Mouse (Mus musculus): Measurements from ENCODE around the gene Ecel1.
A peak's percentile ranks its signal among the peaks of the same experiment; 100 is the strongest.

Ecel1 gene

GRCm38 (mm10) chr1:87156199-87156587 is at the start of gene Ecel1:
TSS of gene Ecel1 (minus strand) at chr1:87156521.
- DNase-seq = no peak

- no peak for DNase-seq
These were observed 49.2 kb upstream of the Ecel1 start for GRCm38 (mm10) chr1:87205502-87205901.

GRCm38 (mm10) chr1:87205038-87205437 is 48.7 kb upstream of the Ecel1 start:
- DNase-seq = no peak

- no peak for DNase-seq
These were observed 48.1 kb upstream of the Ecel1 start, which contains the start of gene Chrng for GRCm38 (mm10) chr1:87204465-87204864. TSS of gene Chrng (plus strand) at chr1:87204657.

- no peak for DNase-seq
These were observed 47.5 kb upstream of the Ecel1 start for GRCm38 (mm10) chr1:87203779-87204178.

DNA sequence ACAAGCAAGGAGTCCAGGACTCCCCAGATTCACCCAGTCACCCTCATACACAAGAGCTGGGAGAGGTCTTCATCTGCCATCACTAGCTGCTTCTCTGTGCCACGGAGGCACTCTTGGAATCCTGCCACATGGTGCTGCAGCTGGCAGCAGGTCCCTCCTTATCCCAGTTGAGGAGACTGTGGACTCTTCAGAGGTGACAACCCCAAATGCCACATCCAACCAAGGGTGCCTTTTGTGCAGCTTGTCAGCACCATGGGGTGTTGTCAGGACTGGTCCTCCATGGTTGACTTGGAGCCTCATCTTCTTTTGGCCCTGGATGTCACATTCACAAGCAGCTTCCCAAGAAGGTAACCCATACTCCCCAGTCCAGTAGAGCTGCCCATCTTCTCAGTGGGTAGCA is 45.5 kb upstream of the Ecel1 start:
- no peak for DNase-seq

- no peak for DNase-seq
These were observed 44.5 kb upstream of the Ecel1 start for GRCm38 (mm10) chr1:87200811-87201210.

- no peak for DNase-seq
These were observed 42.1 kb upstream of the Ecel1 start for GRCm38 (mm10) chr1:87198119-87199065.

- no peak for DNase-seq
These were observed 41.0 kb upstream of the Ecel1 start for GRCm38 (mm10) chr1:87197296-87197695.

DNA sequence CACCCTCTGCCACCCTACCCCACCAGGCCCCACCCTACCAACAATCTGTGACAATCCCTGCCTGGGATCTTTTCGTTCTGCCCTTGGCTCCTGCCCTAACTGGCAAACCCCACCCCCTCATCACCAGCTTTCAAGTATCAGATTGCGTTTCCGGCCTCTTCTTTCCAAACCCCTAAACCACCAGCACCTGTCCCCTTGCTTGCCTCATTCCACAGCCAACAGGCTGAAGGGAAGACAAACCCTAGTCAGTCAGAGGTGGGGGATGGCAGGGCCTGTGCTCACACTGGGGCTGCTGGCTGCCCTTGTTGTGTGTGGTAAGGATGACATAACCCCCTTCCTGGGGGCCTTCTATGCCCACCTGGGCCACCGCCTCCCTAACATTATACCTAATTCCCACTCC is 34.1 kb upstream of the Ecel1 start, which contains the start of gene Chrnd:
TSS of gene Chrnd (plus strand) at position 179 of the 400 bp plus-strand sequence.
- DNase-seq = no peak

GRCm38 (mm10) chr1:87187037-87187355 is 30.7 kb upstream of the Ecel1 start:
- peak; percentile 34 for DNase-seq

- no peak for DNase-seq
These were observed 30.1 kb upstream of the Ecel1 start for GRCm38 (mm10) chr1:87186261-87187036.

DNA sequence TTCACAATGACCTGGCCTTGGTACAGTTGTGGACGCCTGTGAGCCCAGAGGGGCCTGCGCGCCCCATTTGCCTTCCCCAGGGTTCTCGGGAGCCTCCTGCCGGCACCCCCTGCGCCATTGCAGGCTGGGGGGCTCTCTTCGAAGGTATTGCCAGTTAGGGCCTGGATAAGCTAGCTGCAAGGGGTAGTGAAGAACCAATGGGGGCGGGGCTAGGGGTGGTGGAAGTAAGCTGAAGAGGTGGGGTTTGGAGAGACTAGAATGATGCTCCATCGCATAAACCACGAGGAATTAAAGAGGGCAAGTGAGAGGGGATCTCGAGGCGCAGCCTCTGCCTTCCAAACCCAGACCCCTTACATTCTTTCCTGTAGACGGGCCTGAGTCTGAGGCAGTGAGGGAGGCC is 29.2 kb upstream of the Ecel1 start:
- no peak for DNase-seq

DNA sequence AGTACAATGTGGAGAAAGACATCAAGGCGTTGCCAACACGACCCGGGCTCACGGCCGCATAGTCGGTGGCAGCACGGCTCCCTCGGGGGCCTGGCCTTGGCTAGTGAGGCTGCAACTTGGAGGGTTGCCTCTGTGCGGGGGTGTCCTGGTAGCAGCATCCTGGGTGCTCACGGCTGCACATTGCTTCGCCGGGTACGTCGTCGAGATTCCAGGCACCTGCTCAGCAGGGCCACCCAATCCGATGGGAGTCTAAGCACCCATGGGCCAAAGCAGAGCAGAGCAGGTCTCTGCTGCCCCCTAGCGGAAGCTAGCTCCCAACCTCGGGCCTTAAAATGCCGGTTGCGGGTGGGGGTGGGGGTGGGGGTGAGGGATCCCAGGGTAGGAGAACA is 28.4 kb upstream of the Ecel1 start:
- peak; percentile 63 for DNase-seq

- DNase-seq = no peak
These were observed 27.9 kb upstream of the Ecel1 start for GRCm38 (mm10) chr1:87183998-87184750.

GRCm38 (mm10) chr1:87183013-87183412 is 26.7 kb upstream of the Ecel1 start, which contains the start of gene Prss56:
TSS of gene Prss56 (plus strand) at chr1:87183313.
- DNase-seq = no peak

GRCm38 (mm10) chr1:87180896-87181295 is 24.6 kb upstream of the Ecel1 start:
- DNase-seq = no peak

GRCm38 (mm10) chr1:87175852-87176292 is 19.6 kb upstream of the Ecel1 start:
- peak; percentile 60 for DNase-seq

- DNase-seq = peak; percentile 37
These were observed 18.0 kb upstream of the Ecel1 start for GRCm38 (mm10) chr1:87174006-87174955.

DNA sequence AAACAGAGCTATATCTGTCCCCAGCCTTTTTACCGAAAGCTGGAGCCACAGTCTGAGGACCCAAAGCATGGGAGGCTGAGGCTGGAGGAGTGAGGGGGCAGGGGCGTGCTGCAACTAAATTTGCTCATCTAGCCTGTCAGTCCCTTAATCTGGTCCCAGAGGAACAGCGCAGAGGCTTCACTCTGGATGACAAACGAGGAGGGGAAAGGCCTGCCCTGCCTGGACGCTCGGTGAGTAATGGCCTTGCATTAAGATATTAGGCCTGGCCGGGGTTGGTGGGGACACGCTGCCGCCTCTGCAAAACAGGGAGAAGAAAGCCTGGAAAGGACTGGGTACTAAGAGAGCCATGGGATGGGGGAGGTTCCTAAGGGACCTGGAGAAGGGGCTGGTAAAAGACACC is 16.0 kb upstream of the Ecel1 start:
- no peak for DNase-seq

- no peak for DNase-seq
These were observed 15.0 kb upstream of the Ecel1 start for GRCm38 (mm10) chr1:87171312-87171711.

DNA sequence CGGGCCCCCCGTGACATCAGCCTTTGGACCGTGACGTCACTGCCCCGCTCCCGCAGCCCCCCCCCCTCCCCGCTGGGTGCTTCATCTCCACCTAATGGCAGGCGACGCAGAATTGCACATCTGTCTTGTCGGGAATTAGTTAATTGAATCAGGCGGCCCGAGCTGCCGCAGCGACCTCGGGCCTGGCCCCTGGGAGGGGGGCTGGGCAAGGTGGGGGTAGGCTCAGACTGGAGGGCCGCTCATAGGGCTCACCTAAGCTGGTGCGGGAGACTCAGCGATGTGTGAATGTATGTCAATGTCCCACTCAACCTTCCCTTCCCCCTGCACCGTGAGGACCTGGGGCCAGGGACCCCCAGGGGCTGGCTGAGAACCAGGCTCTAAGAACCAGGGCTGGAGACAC is 14.1 kb upstream of the Ecel1 start:
- DNase-seq = no peak

Data from layer of hippocampus, adult 9-11 months (tissue).